Mouse (Mus musculus): ENCODE measurements at regions not wholly inside any gene's neighbourhood (a gene's known extent, or its start where the extent isn't known, plus 50 kb on each side); places are given as distances from the start of the nearest gene placed in this dataset.

GRCm38 (mm10) chr9:94269213-94269612 lies 268.7 kb downstream of the 1190002N15Rik start:
- DNase-seq (ENCODE audit: low read depth, low spot score) = no peak

- DNase-seq (ENCODE audit: low read depth, low spot score) = no peak
These were observed 270.6 kb downstream of the 1190002N15Rik start for GRCm38 (mm10) chr9:94267243-94267642.

- no peak for DNase-seq (ENCODE audit: low read depth, low spot score)
These were observed 298.2 kb downstream of the 1190002N15Rik start for GRCm38 (mm10) chr9:94239479-94240241.

GRCm38 (mm10) chr9:94238565-94238964 lies 299.3 kb downstream of the 1190002N15Rik start:
- DNase-seq (ENCODE audit: low read depth, low spot score) = no peak

- no peak for DNase-seq (ENCODE audit: low read depth, low spot score)
These were observed 308.3 kb downstream of the 1190002N15Rik start for GRCm38 (mm10) chr9:94229537-94229936.

- DNase-seq (ENCODE audit: low read depth, low spot score) = peak; percentile 10
These were observed 318.8 kb downstream of the 1190002N15Rik start for GRCm38 (mm10) chr9:94219116-94219515.

- no peak for DNase-seq (ENCODE audit: low read depth, low spot score)
These were observed 321.2 kb downstream of the 1190002N15Rik start for GRCm38 (mm10) chr9:94216414-94217279.

GRCm38 (mm10) chr9:94210467-94211249 lies 327.2 kb downstream of the 1190002N15Rik start:
- DNase-seq (ENCODE audit: low read depth, low spot score) = no peak

- no peak for DNase-seq (ENCODE audit: low read depth, low spot score)
These were observed 328.9 kb downstream of the 1190002N15Rik start for GRCm38 (mm10) chr9:94208987-94209386.

- no peak for DNase-seq (ENCODE audit: low read depth, low spot score)
These were observed 337.0 kb downstream of the 1190002N15Rik start for GRCm38 (mm10) chr9:94200892-94201291.

GRCm38 (mm10) chr9:94199864-94200263 lies 338.0 kb downstream of the 1190002N15Rik start:
- DNase-seq (ENCODE audit: low read depth, low spot score) = no peak

- DNase-seq (ENCODE audit: low read depth, low spot score) = no peak
These were observed 346.8 kb downstream of the 1190002N15Rik start for GRCm38 (mm10) chr9:94191083-94191482.

GRCm38 (mm10) chr9:94189872-94190800 lies 347.7 kb downstream of the 1190002N15Rik start:
- no peak for DNase-seq (ENCODE audit: low read depth, low spot score)

GRCm38 (mm10) chr9:94188124-94188523 lies 349.8 kb downstream of the 1190002N15Rik start:
- no peak for DNase-seq (ENCODE audit: low read depth, low spot score)

GRCm38 (mm10) chr9:94169905-94170612 lies 367.8 kb downstream of the 1190002N15Rik start:
- DNase-seq (ENCODE audit: low read depth, low spot score) = no peak

GRCm38 (mm10) chr9:94163671-94164070 lies 374.2 kb downstream of the 1190002N15Rik start:
- no peak for DNase-seq (ENCODE audit: low read depth, low spot score)

- no peak for DNase-seq (ENCODE audit: low read depth, low spot score)
These were observed 382.3 kb downstream of the 1190002N15Rik start for GRCm38 (mm10) chr9:94155581-94155980.

GRCm38 (mm10) chr9:94148474-94148873 lies 389.4 kb downstream of the 1190002N15Rik start:
- DNase-seq (ENCODE audit: low read depth, low spot score) = no peak

GRCm38 (mm10) chr9:94146787-94147186 lies 391.1 kb downstream of the 1190002N15Rik start:
- DNase-seq (ENCODE audit: low read depth, low spot score) = no peak

- DNase-seq (ENCODE audit: low read depth, low spot score) = no peak
These were observed 401.4 kb downstream of the 1190002N15Rik start for GRCm38 (mm10) chr9:94136444-94136843.

Measured in ES-CJ7 (cell line).